Mouse (Mus musculus) adrenal gland, postnatal 0 days (tissue): Measurements from ENCODE around the gene Btnl9. TPM values are rescaled to one million over a fixed set of nuclear protein-coding genes. Genes with fewer than 3 reads are reported as not detected.

Experiments
- polyA plus RNA-seq: library from polyadenylated mRNA; unstranded; fragments of >200 nt; fragmentation: Nextera tagmentation; extraction: Ambion mirVana; gene quantifications from 2 replicates; pipeline ENCODE4 v1.2.1, GENCODE M21; 2015

Btnl9 gene
- polyA plus RNA-seq: 1.8 and 5.9 TPM in 2 replicates

DNA sequence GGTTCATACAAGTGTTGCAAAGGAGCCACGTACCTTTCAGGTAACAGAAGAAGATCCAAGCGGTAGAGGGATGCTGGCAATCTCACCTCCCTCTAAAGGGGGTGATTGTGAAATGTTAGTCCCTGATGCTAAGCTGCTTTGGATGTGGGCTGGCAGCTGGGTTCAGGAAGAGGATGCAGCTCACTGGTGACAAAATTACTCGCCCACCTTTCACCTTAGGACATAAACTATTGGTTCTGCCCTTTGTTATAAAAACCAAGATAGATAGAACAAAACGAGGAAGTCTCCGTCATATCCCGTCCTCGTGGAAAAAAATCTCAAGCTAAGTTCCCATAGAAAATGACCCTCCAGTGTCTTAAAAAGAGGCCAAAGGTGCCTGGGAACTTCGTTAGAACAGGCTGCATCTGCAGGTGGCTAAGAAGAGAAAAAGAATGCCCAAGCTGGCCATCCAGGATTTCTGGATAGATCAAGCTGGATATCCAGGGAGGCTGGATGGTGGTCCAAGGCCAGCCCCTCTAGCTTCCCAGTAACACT is at the start of gene Btnl9:
TSS of gene Btnl9 (minus strand) at position 205 of the 534 bp plus-strand sequence.

DNA sequence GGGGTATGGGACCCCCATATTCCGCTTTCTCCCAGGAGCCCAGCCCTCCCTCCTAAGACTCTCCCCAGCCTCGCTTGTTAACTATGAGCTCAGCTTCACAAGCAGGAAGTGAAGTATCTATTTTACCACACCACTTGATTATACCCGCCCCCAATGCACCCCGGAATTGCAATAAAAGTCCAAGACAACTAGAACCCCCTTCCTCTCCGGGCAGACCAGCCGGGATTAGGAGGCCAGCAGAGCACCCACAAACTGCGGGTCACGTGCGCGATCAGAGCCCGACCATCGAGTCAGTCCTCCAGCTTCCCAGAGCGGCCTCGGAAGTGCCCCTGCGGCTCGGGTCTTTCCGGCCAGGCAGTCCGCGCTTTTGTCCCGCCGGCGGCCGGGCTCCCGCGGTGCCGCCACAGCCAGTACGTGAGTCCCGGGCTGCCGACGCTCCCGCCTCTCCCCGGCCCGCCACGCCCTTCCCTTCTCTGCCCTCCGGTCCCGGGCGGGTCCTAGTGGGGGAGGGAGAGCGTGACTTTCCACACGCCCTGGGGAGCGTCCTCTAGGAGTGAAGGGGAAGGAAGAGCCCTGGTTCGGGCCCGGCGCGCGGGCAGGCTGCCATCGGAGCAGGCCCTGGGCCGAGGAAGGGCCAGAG is 16.3 kb upstream of the Btnl9 start, which contains the start of gene Zfp62:
TSS of gene Zfp62 (plus strand) at position 164 of the 640 bp plus-strand sequence.

DNA sequence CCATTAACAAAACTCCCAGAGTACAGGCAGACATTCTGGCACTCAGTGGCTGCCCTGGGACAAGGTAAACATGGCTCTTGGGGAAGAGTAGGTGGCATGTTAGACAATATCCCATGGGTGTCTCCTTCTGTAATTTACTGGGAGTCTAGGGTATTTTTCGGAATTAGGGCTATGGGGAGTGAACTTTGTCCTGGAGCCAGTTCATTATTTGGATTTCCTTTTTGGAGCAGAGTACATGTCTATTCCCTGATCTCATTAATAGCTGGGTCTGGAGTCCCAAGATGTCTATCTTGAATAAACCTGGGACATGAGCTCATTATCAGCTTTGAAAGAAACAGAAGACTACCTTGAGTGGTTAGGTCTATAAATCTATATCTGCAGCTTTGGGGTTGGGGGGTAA is 32.9 kb downstream of the Btnl9 start, which contains the start of gene Olfr1394:
TSS of gene Olfr1394 (plus strand) at position 301 of the 400 bp plus-strand sequence.

DNA sequence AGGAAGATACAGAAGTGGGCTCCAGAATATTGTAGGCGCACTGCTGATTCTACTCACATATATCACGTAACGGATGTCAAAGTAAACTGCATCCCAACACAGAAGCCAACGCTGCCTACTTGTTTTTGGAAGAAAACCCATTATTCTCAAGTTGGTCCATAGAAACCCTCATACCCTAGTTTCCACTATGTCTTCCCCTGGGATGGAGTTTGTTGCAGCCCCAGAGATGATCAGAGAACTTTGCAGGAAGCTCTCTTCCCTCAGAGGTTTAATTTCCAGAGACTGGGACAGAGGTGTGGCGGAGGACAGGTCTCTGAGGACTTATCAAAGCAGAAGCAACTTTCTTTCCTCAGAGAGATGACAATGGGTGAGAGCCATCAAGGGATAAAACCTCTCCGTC is 45.0 kb downstream of the Btnl9 start, which contains the start of gene Olfr1395:
TSS of gene Olfr1395 (plus strand) at position 301 of the 400 bp plus-strand sequence.

Other genes starting within 250 kb of the Btnl9 start
- gene Psme2b, start 241.0 kb downstream of the Btnl9 start, polyA plus RNA-seq: 8.9 and 10.8 TPM in 2 replicates
- gene Olfr56, start 208.3 kb downstream of the Btnl9 start, polyA plus RNA-seq: 0.04 and 0.17 TPM in 2 replicates
- 0.50 and 0.68 TPM in 2 replicates for gene 9930111J21Rik1, start 207.8 kb downstream of the Btnl9 start, polyA plus RNA-seq
- gene Gm12185, start 194.9 kb downstream of the Btnl9 start, polyA plus RNA-seq: 0.03 TPM in 1 of 2 replicates, not detected in the other
- gene Tgtp1, start 193.0 kb downstream of the Btnl9 start, polyA plus RNA-seq: 4.0 and 5.6 TPM in 2 replicates
- 0.85 and 1.5 TPM in 2 replicates for gene 9930111J21Rik2, start 135.9 kb downstream of the Btnl9 start, polyA plus RNA-seq
- gene Tgtp2, start 123.0 kb downstream of the Btnl9 start, polyA plus RNA-seq: 2.5 and 3.0 TPM in 2 replicates
- 8.3 and 10.9 TPM in 2 replicates for gene Ifi47, start 110.6 kb downstream of the Btnl9 start, polyA plus RNA-seq
- gene Olfr1396, start 72.3 kb downstream of the Btnl9 start, polyA plus RNA-seq: 0.08 TPM in 1 of 2 replicates, not detected in the other
- not detected in 2 replicates for gene Olfr1395, start 44.9 kb downstream of the Btnl9 start, polyA plus RNA-seq
- not detected in 2 replicates for gene Olfr1394, start 32.8 kb downstream of the Btnl9 start, polyA plus RNA-seq
- 13.7 and 19.6 TPM in 2 replicates for gene Zfp62, start 16.1 kb upstream of the Btnl9 start, polyA plus RNA-seq
- 46.9 and 73.3 TPM in 2 replicates for gene Mgat1, start 57.0 kb upstream of the Btnl9 start, polyA plus RNA-seq
- 0.13 TPM in 1 of 2 replicates, not detected in the other for gene Olfr1393, start 91.1 kb upstream of the Btnl9 start, polyA plus RNA-seq
- gene Olfr1392, start 98.1 kb upstream of the Btnl9 start, polyA plus RNA-seq: 0.04 TPM in 1 of 2 replicates, not detected in the other
- gene Olfr10, start 117.6 kb upstream of the Btnl9 start, polyA plus RNA-seq: not detected in 2 replicates
- not detected in 2 replicates for gene Olfr1391, start 135.6 kb upstream of the Btnl9 start, polyA plus RNA-seq
- gene Olfr1390, start 148.0 kb upstream of the Btnl9 start, polyA plus RNA-seq: not detected in 2 replicates
- not detected in 2 replicates for gene Olfr1389, start 235.9 kb upstream of the Btnl9 start, polyA plus RNA-seq
- not detected in 2 replicates for gene Olfr1388, start 249.5 kb upstream of the Btnl9 start, polyA plus RNA-seq